Mouse (Mus musculus): ENCODE data around the gene Fam43b. TPM values are rescaled to one million over a fixed set of nuclear protein-coding genes. Genes with fewer than 3 reads are reported as not detected.

The Fam43b gene
- total and polyA plus RNA-seq, 3 experiments = not detected

DNA sequence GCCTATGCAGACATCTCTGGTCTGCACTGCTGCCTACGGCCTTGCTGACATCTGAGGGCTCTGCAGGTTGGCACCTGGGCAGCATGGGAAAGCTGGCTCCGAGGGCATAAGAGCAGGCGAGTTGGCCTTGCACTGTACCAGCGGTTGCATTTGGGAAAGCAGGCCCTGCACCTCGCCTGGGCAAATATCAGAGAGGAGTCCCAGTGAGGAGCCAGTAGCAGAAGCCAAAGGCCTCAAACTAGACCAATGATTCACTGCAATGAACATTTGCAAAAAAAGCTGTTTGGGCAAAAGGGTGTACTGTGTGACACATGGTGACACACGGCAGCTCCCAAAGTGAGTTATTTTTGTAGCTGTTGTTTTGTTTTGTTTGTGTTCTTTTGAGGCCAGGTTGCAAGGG lies 28.7 kb upstream of the Fam43b start:
- Histone ChIP-seq H3K4me2 (ENCODE audit: insufficient read depth, low read depth, poor library complexity, severe bottlenecking) (no peak overlapping the region), H3K4me3 (replicated peaks in 1 of 3; ENCODE audit: low read depth in 2 of 3, low read length in 2 of 3, poor library complexity in 1 of 3) (no peak overlapping the region), H3K27ac (ENCODE audit: insufficient read depth, low read depth) (no peak overlapping the region)

DNA sequence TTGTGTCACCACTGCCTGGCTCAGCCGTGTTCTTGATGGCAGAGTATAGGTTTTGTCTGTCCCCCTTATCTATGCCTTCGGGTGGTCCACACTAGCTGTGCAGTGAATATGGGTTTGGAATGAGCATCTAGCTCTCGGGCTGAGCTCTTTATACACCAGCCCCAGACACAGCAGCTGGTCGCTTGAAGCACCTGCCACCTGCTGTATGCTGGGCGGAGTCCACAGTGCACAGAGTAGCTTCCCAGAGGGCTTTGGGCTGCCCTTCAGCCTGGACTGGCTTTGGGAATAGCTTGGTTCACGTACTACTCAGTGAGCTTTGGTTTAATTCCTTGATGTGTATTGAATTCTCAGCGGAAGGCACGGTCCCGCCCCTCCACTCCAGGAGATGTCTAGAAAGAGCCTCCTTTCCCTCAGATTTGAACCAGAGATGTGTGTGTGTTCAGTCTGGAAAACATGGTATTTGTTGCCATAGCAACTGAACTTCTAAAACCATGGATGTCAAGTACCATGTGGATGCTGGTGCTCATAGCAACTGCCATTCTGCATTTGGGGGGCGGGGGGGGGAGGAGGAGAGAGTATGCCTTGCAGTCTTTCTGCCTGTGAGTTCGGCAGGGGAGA lies 22.1 kb upstream of the Fam43b start:
- Histone ChIP-seq H3K9me3 (replicated peaks; ENCODE audit: low read length) (peaks cover 19% of the 10 kb centered on the region), H3K27me3 (replicated peaks) (peaks cover 89% of the 10 kb centered on the region), H3K27ac (ENCODE audit: insufficient read depth, low read depth) (no peak overlapping the region), H3K9ac (ENCODE audit: insufficient read depth, low read depth) (no peak overlapping the region), H3K4me1 (ENCODE audit: control insufficient read depth in 1 of 2, insufficient read depth in 2 of 2) (no peaks in the 10 kb centered on the region), H3K4me3 (replicated peaks in 1 of 3; ENCODE audit: low read depth in 2 of 3, low read length in 2 of 3, poor library complexity in 1 of 3) (no peak overlapping the region), H3K4me2 (ENCODE audit: insufficient read depth, low read depth, poor library complexity, severe bottlenecking) (no peak overlapping the region), H3K36me3 (replicated peaks in 1 of 2; ENCODE audit: control insufficient read depth in 1 of 2, insufficient read depth in 1 of 2, low read length in 1 of 2) (no peaks in the 10 kb centered on the region), H3K79me2 (replicated peaks; ENCODE audit: control insufficient read depth, extremely low read depth, insufficient read depth, poor library complexity, severe bottlenecking) (no peaks in the 10 kb centered on the region)
- in situ Hi-C loops (cut with MboI; ENCODE audit: low pct_ligation_motif_present, low pct_unique_long_range_greater_than_20kb, low sequenced_read_pairs) = loop anchor here (25.0 kb wide), 1 partner anchor 456 kb away; no protein-coding TSS in a partner anchor
- dilution Hi-C loops (cut with MboI; ENCODE audit: extremely low pct_ligation_motif_present, extremely low pct_unique_long_range_greater_than_20kb, low sequenced_read_pairs) = no loop called here
- no peak for TF ChIP-seq ZKSCAN1 (IDR thresholded peaks at IDR 0.05; ENCODE audit: borderline replicate concordance, low read depth, low read length)
- TF ChIP-seq JUND (conservative IDR thresholded peaks at IDR 0.05; ENCODE audit: low read depth, low read length) = no peak
- no peak for TF ChIP-seq ZNF384 (IDR thresholded peaks at IDR 0.05; ENCODE audit: low read depth, low read length)
- no peak for TF ChIP-seq RCOR1 (conservative IDR thresholded peaks at IDR 0.05; ENCODE audit: low read depth, low read length)
- TF ChIP-seq UBTF (IDR thresholded peaks at IDR 0.05; ENCODE audit: low read depth, low read length) = no peak
- TF ChIP-seq KAT2A (IDR thresholded peaks at IDR 0.05; ENCODE audit: insufficient replicate concordance, low read length) = no peak
- TF ChIP-seq ZMIZ1 (IDR thresholded peaks at IDR 0.05; ENCODE audit: low read depth, low read length) = no peak
- TF ChIP-seq POLR2AphosphoS2 (IDR thresholded peaks at IDR 0.05; ENCODE audit: low read depth, low read length) = no peak
- no peak for TF ChIP-seq POLR2A (IDR thresholded peaks at IDR 0.05; ENCODE audit: low read depth, low read length)
- no peak for TF ChIP-seq GABPA (IDR thresholded peaks at IDR 0.05; ENCODE audit: insufficient replicate concordance, low read depth, low read length)
- TF ChIP-seq HCFC1 (IDR thresholded peaks at IDR 0.05; ENCODE audit: low read depth, low read length) = no peak
- no peak for TF ChIP-seq PAX5 (IDR thresholded peaks at IDR 0.05; ENCODE audit: low read length)
- TF ChIP-seq IRF4 (IDR thresholded peaks at IDR 0.05; ENCODE audit: low read depth, low read length) = no peak
- no peak for TF ChIP-seq USF1 (IDR thresholded peaks at IDR 0.05; ENCODE audit: low read depth, low read length)
- DNase-seq (ENCODE audit: extremely low read depth) = no peak

More for the DNA sequence above, 28.7 kb upstream of the Fam43b start:
- Histone ChIP-seq H3K4me1 (ENCODE audit: control insufficient read depth in 1 of 2, insufficient read depth in 2 of 2) (peaks cover 5 to 18% of the 10 kb centered on the region in 2 experiments), H3K9me3 (replicated peaks; ENCODE audit: low read length) (peaks cover 15% of the 10 kb centered on the region), H3K9ac (ENCODE audit: insufficient read depth, low read depth) (no peak overlapping the region), H3K79me2 (replicated peaks; ENCODE audit: control insufficient read depth, extremely low read depth, insufficient read depth, poor library complexity, severe bottlenecking) (no peaks in the 10 kb centered on the region), H3K27me3 (replicated peaks) (peaks cover 83% of the 10 kb centered on the region), H3K36me3 (replicated peaks in 1 of 2; ENCODE audit: control insufficient read depth in 1 of 2, insufficient read depth in 1 of 2, low read length in 1 of 2) (no peaks in the 10 kb centered on the region)
- DNase-seq (ENCODE audit: extremely low read depth) = no peak
- TF ChIP-seq ZKSCAN1 (IDR thresholded peaks at IDR 0.05; ENCODE audit: borderline replicate concordance, low read depth, low read length) = no peak
- no peak for TF ChIP-seq SIN3A (IDR thresholded peaks at IDR 0.05; ENCODE audit: low read length)
- dilution Hi-C loops (cut with MboI; ENCODE audit: extremely low pct_ligation_motif_present, extremely low pct_unique_long_range_greater_than_20kb, low sequenced_read_pairs) = no loop called here
- in situ Hi-C loops (cut with MboI; ENCODE audit: low pct_ligation_motif_present, low pct_unique_long_range_greater_than_20kb, low sequenced_read_pairs) = no loop called here

Measured in CH12.LX (cell line).